8 mouse cellular contexts compared by ENCODE assay signal in genomic region chr14:46722031-46722430, GRCm38 (mm10). TPM values are rescaled to one million over a fixed set of nuclear protein-coding genes. Genes with fewer than 3 reads are reported as not detected.
A peak's percentile ranks its signal among the peaks of the same experiment; 100 is the strongest.
DNase-seq lines count a peak whose midpoint lies in the region; ATAC-seq and TF ChIP-seq lines count a peak whose summit lies in the region.

No protein-coding gene starts in this region.

- H3K36me3 ChIP-seq in kidney, embryonic 16.5 days (ENCODE audit: insufficient read depth, low read length): no peaks in the 10 kb centered on the region
- no peaks in the 10 kb centered on the region for H3K36me3 ChIP-seq in E14TG2a.4 (ENCODE audit: insufficient read depth, low read length)
- H3K36me3 ChIP-seq in kidney, postnatal 0 days (ENCODE audit: insufficient read depth, low read length): no peaks in the 10 kb centered on the region
- no peaks in the 10 kb centered on the region for H3K36me3 ChIP-seq in neural tube, embryonic 14.5 days (ENCODE audit: control insufficient read depth, insufficient read depth, low read length)

- no peak overlapping the region for H3K9ac ChIP-seq in kidney, embryonic 16.5 days (replicated peaks; ENCODE audit: low read length)
- H3K9ac ChIP-seq in kidney, postnatal 0 days (ENCODE audit: low read depth, low read length): no peak overlapping the region
- no peak overlapping the region for H3K9ac ChIP-seq in neural tube, embryonic 14.5 days (replicated peaks; ENCODE audit: low read depth, low read length)

- H3K4me1 ChIP-seq in kidney, embryonic 16.5 days (ENCODE audit: insufficient read depth, low read length): peaks cover 13% of the 10 kb centered on the region
- H3K4me1 ChIP-seq in E14TG2a.4 (replicated peaks; ENCODE audit: low read depth, low read length): no peaks in the 10 kb centered on the region
- 0 out of 2 replicates have a peak, but pooled peaks cover 7% of the 10 kb centered on the region for H3K4me1 ChIP-seq in kidney, postnatal 0 days (replicated peaks; ENCODE audit: insufficient read depth, low read length)
- H3K4me1 ChIP-seq in neural tube, embryonic 14.5 days (ENCODE audit: control insufficient read depth, insufficient read depth, low read length): no peaks in the 10 kb centered on the region

- no peak overlapping the region for H3K27ac ChIP-seq in kidney, embryonic 16.5 days (ENCODE audit: low read length)
- no peak overlapping the region for H3K27ac ChIP-seq in kidney, postnatal 0 days
- H3K27ac ChIP-seq in neural tube, embryonic 14.5 days (ENCODE audit: low read depth, low read length): no peak overlapping the region

- H3K4me3 ChIP-seq in kidney, embryonic 16.5 days (ENCODE audit: low read length): no peak overlapping the region
- no peak overlapping the region for H3K4me3 ChIP-seq in E14TG2a.4 (replicated peaks; ENCODE audit: low read length)
- H3K4me3 ChIP-seq in kidney, postnatal 0 days (replicated peaks; ENCODE audit: low read depth, low read length): no peak overlapping the region
- no peak overlapping the region for H3K4me3 ChIP-seq in neural tube, embryonic 14.5 days (ENCODE audit: low read depth, low read length)

- ATAC-seq in kidney, embryonic 16.5 days (ENCODE audit: low FRiP score, low TSS enrichment): no peak
- 0 out of 2 replicates have a peak, but pooled peaks have one; percentile 7 for ATAC-seq in kidney, postnatal 0 days (replicated peaks; ENCODE audit: low FRiP score, low read depth)
- 0 out of 2 replicates have a peak, but pooled peaks have one; percentile 28 for ATAC-seq in neural tube, embryonic 14.5 days (ENCODE audit: low read depth)
- ATAC-seq in erythroid progenitor cell, adult 5-6 weeks (replicated peaks; ENCODE audit: low FRiP score, poor library complexity, severe bottlenecking): no peak

- DNase-seq in kidney, adult 18-20 months: peak; percentile 38
- DNase-seq in embryo, embryonic 10 days (ENCODE audit: low spot score): peak; percentile 70
- peak; percentile 76 for DNase-seq in kidney, postnatal 0 days (ENCODE audit: low spot score)
- DNase-seq in layer of hippocampus, adult 9-10 months (ENCODE audit: low spot score): no peak

- WGBS in kidney, embryonic 16.5 days: 65% methylated on average over 5 of the region's 5 CpGs
- 61% methylated on average over 5 of the region's 5 CpGs for WGBS in kidney, postnatal 0 days
- 52% methylated on average over 5 of the region's 5 CpGs for WGBS in neural tube, embryonic 14.5 days

- no peaks in the 10 kb centered on the region for H3K9me3 ChIP-seq in kidney, embryonic 16.5 days (ENCODE audit: low read length)
- no peaks in the 10 kb centered on the region for H3K9me3 ChIP-seq in E14TG2a.4 (ENCODE audit: low read length)
- H3K9me3 ChIP-seq in kidney, postnatal 0 days (replicated peaks; ENCODE audit: low read length): no peaks in the 10 kb centered on the region
- H3K9me3 ChIP-seq in neural tube, embryonic 14.5 days (ENCODE audit: control insufficient read depth, low read length): no peaks in the 10 kb centered on the region

- H3K4me2 ChIP-seq in kidney, embryonic 16.5 days (replicated peaks; ENCODE audit: low read depth, low read length): no peak overlapping the region
- H3K4me2 ChIP-seq in kidney, postnatal 0 days (ENCODE audit: low read length): no peak overlapping the region
- no peak overlapping the region for H3K4me2 ChIP-seq in neural tube, embryonic 14.5 days (ENCODE audit: low read depth, low read length)

- no peaks in the 10 kb centered on the region for H3K27me3 ChIP-seq in kidney, embryonic 16.5 days (ENCODE audit: insufficient read depth, low read length)
- peaks cover 10% of the 10 kb centered on the region; the same call in 1 of the 2 replicates for H3K27me3 ChIP-seq in E14TG2a.4 (ENCODE audit: insufficient read depth, low read length)
- no peaks in the 10 kb centered on the region for H3K27me3 ChIP-seq in kidney, postnatal 0 days (ENCODE audit: insufficient read depth, low read length)
- no peaks in the 10 kb centered on the region for H3K27me3 ChIP-seq in neural tube, embryonic 14.5 days (ENCODE audit: control insufficient read depth, insufficient read depth, low read length)

- TF ChIP-seq CTCF in E14TG2a.4 (conservative IDR thresholded peaks at IDR 0.05; ENCODE audit: low read length): peak; percentile 36; the same call in 1 of the 2 replicates
- TF ChIP-seq CTCF in kidney, postnatal 0 days (IDR thresholded peaks at IDR 0.05; ENCODE audit: low read depth): peak; percentile 86

RNA-seq across cellular contexts. Expression of gene Cdkn3, which starts 38.3 kb away (rescaled TPM):
- 42.0 and 43.2 TPM in 2 replicates for polyA plus RNA-seq in kidney, embryonic 16.5 days (2015; fragmentation: Nextera tagmentation; extraction: Ambion mirVana)
- polyA plus RNA-seq in kidney, postnatal 0 days (2015; fragmentation: Nextera tagmentation; extraction: Ambion mirVana): 38.0 and 44.0 TPM in 2 replicates
- polyA plus RNA-seq in neural tube, embryonic 14.5 days (2014; fragmentation: Nextera tagmentation; extraction: Ambion mirVana): 5.2 and 8.4 TPM in 2 replicates
- total RNA-seq in erythroid progenitor cell, adult 5-6 weeks (2015; ENCODE audit: low replicate concordance): 166 and 177 TPM in 2 replicates
- 251 and 256 TPM in 2 replicates for total RNA-seq in erythroid progenitor cell, adult 5-6 weeks (2017; ENCODE audit: low replicate concordance)

Comparison
In these comparisons a context has a peak if more than half of its experiments do, and no peak if none do; other contexts are left out.
1. ATAC-seq: peak in kidney, postnatal 0 days (single experiment) and neural tube, embryonic 14.5 days (single experiment); none in kidney, embryonic 16.5 days (single experiment) and erythroid progenitor cell, adult 5-6 weeks (single experiment).